Mouse (Mus musculus) cerebellum, adult 2 months (tissue): ENCODE measurements around the gene Rock2. TPM values are rescaled to one million over a fixed set of nuclear protein-coding genes. Genes with fewer than 3 reads are reported as not detected.

Experiments used
- DNase-seq, 2 experiments: peaks; one replicate each; pipeline ENCODE4 v3.0.0; 2021
- H3K27ac ChIP-seq: fragments of 200-500 bp; 2 replicates; pipeline ENCODE4 v1.5.1; 2012; ENCODE audit warnings: low read length, control low read depth, inconsistent platforms; ENCODE audit not compliant: insufficient read depth
- H3K27me3 ChIP-seq: fragments of 200-500 bp; 2 replicates; pipeline ENCODE4 v1.6.1; 2012; ENCODE audit warnings: inconsistent platforms, mild to moderate bottlenecking, low read length, moderate library complexity; ENCODE audit not compliant: control insufficient read depth, insufficient read depth
- H3K4me1 ChIP-seq: fragments of 200-500 bp; 2 replicates; pipeline ENCODE4 v1.6.1; 2011; ENCODE audit warnings: low read length; ENCODE audit not compliant: control insufficient read depth, insufficient read depth
- H3K4me3 ChIP-seq: fragments of 200-500 bp; replicated peaks from 2 replicates; pipeline ENCODE3; 2011; ENCODE audit warnings: mild to moderate bottlenecking, low read depth, low read length, control low read depth; ENCODE audit not compliant: insufficient read depth
- CTCF ChIP-seq: fragments of 200-500 bp; IDR thresholded peaks from 2 replicates; pipeline ENCODE4 v1.5.1; 2011; ENCODE audit warnings: low read depth, mild to moderate bottlenecking, control low read depth, low read length, moderate library complexity, borderline replicate concordance; ENCODE audit not compliant: insufficient read depth
- POLR2A ChIP-seq: fragments of 200-500 bp; IDR thresholded peaks from 2 replicates; pipeline ENCODE4 v1.6.1; 2011; ENCODE audit warnings: low read length, control low read depth, borderline replicate concordance; ENCODE audit not compliant: insufficient read depth
- WGBS: fragments of 180-500 bp; shearing (Covaris S2); methylation state at CpG from one replicate; pipeline ENCODE4 v1.1.7; 2018; 5-methylcytosine and 5-hydroxymethylcytosine counted together
- polyA plus RNA-seq: library from polyadenylated mRNA; depleted of rRNA; stranded (reverse); fragments of >200 nt; gene quantifications from 2 replicates; pipeline ENCODE4 v1.2.3, GENCODE M21; 2012; rRNA removed

Rock2 gene
- 37.5 and 39.1 TPM in 2 replicates for polyA plus RNA-seq

- under 1% methylated on average over 108 of the region's 130 CpGs for WGBS
- Histone ChIP-seq H3K4me1 (peaks cover 5% of the 10 kb centered on the region; the same call in 1 of the 2 replicates), H3K27ac (peak within 1 kb of the TSS; percentile 95), H3K4me3 (peak within 1 kb of the TSS; percentile 99), H3K27me3 (no peaks in the 10 kb centered on the region)
- peak; percentile 86 to 90 for DNase-seq
- TF ChIP-seq POLR2A: peak; percentile 73
- no peak for TF ChIP-seq CTCF
Measured at GRCm38 (mm10) chr12:16894396-16895220, at the start of gene Rock2. Gene Rock2, plus strand, starts transcription at chr12:16894895.

GRCm38 (mm10) chr12:16847204-16847792 lies 47.4 kb upstream of the Rock2 start:
- Histone ChIP-seq H3K4me1 (peaks cover 19% of the 10 kb centered on the region), H3K27me3 (no peaks in the 10 kb centered on the region; the same call in 1 of the 2 replicates), H3K27ac (no peak overlapping the region), H3K4me3 (no peak overlapping the region)
- no peak for DNase-seq
- 88% methylated on average over 4 of the region's 4 CpGs for WGBS
- TF ChIP-seq CTCF (no peak), POLR2A (no peak)

- 94% methylated on average over 2 of the region's 2 CpGs for WGBS
- H3K4me1 ChIP-seq: peaks cover 19% of the 10 kb centered on the region
- no peak overlapping the region for H3K4me3 ChIP-seq
- DNase-seq: no peak
- no peak overlapping the region; the same call in 1 of the 2 replicates for H3K27ac ChIP-seq
- no peak for TF ChIP-seq POLR2A
- no peak for TF ChIP-seq CTCF
- no peaks in the 10 kb centered on the region for H3K27me3 ChIP-seq
Measured at GRCm38 (mm10) chr12:16848501-16848900, 46.2 kb upstream of the Rock2 start.

GRCm38 (mm10) chr12:16849821-16850220 lies 44.9 kb upstream of the Rock2 start:
- 51% methylated on average over 2 of the region's 2 CpGs for WGBS
- no peak for DNase-seq
- Histone ChIP-seq H3K4me1 (peaks cover 24% of the 10 kb centered on the region), H3K27ac (peak overlapping the region; percentile 96), H3K4me3 (no peak overlapping the region), H3K27me3 (no peaks in the 10 kb centered on the region)
- TF ChIP-seq POLR2A (no peak), CTCF (no peak)

- DNase-seq: peak; percentile 85 to 89
- Histone ChIP-seq H3K4me3 (no peak overlapping the region), H3K27ac (peak overlapping the region; percentile 96), H3K4me1 (peaks cover 22% of the 10 kb centered on the region), H3K27me3 (no peaks in the 10 kb centered on the region)
- peak; percentile 5; the same call in 1 of the 2 replicates for TF ChIP-seq CTCF
- peak; percentile 44; the same call in 1 of the 2 replicates for TF ChIP-seq POLR2A
- 11% methylated on average over 16 of the region's 16 CpGs for WGBS
Measured at GRCm38 (mm10) chr12:16850431-16851375, 44.0 kb upstream of the Rock2 start.

GRCm38 (mm10) chr12:16853431-16854165 lies 41.1 kb upstream of the Rock2 start:
- peak; percentile 46 to 52 for DNase-seq
- H3K27me3 ChIP-seq: no peaks in the 10 kb centered on the region
- H3K4me1 ChIP-seq: peaks cover 27% of the 10 kb centered on the region
- 35% methylated on average over 11 of the region's 11 CpGs for WGBS
- TF ChIP-seq POLR2A (no peak), CTCF (no peak)
- no peak overlapping the region for H3K4me3 ChIP-seq
- no peak overlapping the region; the same call in 1 of the 2 replicates for H3K27ac ChIP-seq

- DNase-seq: peak; percentile 76 to 91
- peak overlapping the region; percentile 66; the same call in 1 of the 2 replicates for H3K27ac ChIP-seq
- peaks cover 15% of the 10 kb centered on the region for H3K4me1 ChIP-seq
- no peaks in the 10 kb centered on the region for H3K27me3 ChIP-seq
- no peak overlapping the region for H3K4me3 ChIP-seq
- TF ChIP-seq POLR2A: peak; percentile 22; the same call in 1 of the 2 replicates
- no peak for TF ChIP-seq CTCF
- 8% methylated on average over 6 of the region's 6 CpGs for WGBS
Measured at GRCm38 (mm10) chr12:16855632-16856305, 38.9 kb upstream of the Rock2 start.
